ENCODE assay signal across 10 mouse cellular contexts in genomic region chr7:140959181-140959901, GRCm38 (mm10). TPM values are rescaled to one million over a fixed set of nuclear protein-coding genes. Genes with fewer than 3 reads are reported as not detected.
A peak's percentile ranks its signal among the peaks of the same experiment; 100 is the strongest.
DNase-seq lines count a peak whose midpoint lies in the region; TF ChIP-seq lines count a peak whose summit lies in the region.
"Had no signal": no experiment of that assay in that cellular context is flagged by ENCODE, and none has a peak within 500 bp of the region (broad histone marks: within the 10 kb centered on the region; RNA-seq: fewer than 3 reads in every experiment).

No protein-coding gene starts in this region.

- H3K4me1 ChIP-seq in bone marrow macrophage, adult 2 months (ENCODE audit: control insufficient read depth, insufficient read depth, low read length), result peaks cover 11% of the 10 kb centered on the region
- peaks cover 11% of the 10 kb centered on the region for H3K4me1 ChIP-seq in lung, adult 2 months (ENCODE audit: control insufficient read depth, insufficient read depth, low read length)

- WGBS in lung, adult 2 months, result 10% methylated on average over 9 of the region's 9 CpGs

- intact Hi-C loops in left cerebral cortex, postnatal 4 days (cut with DNase I), result no loop called here

- TF ChIP-seq CTCF in bone marrow macrophage, adult 2 months (IDR thresholded peaks at IDR 0.05; ENCODE audit: low read depth, low read length), result 0 out of 2 replicates have a peak, but pooled peaks have one; percentile 8
- TF ChIP-seq CTCF in lung, adult 2 months (IDR thresholded peaks at IDR 0.05; ENCODE audit: insufficient read depth, low read length), result 0 out of 2 replicates have a peak, but pooled peaks have one; percentile 7

- no peak for TF ChIP-seq POLR2A in bone marrow macrophage, adult 2 months (IDR thresholded peaks at IDR 0.05; ENCODE audit: borderline replicate concordance, low read depth, low read length)
- TF ChIP-seq POLR2A in lung, adult 2 months (IDR thresholded peaks at IDR 0.05; ENCODE audit: borderline replicate concordance, extremely low read depth, low read depth, low read length), result no peak

- H3K27ac ChIP-seq in bone marrow macrophage, adult 2 months (ENCODE audit: insufficient read depth, low read depth, low read length), result no peak overlapping the region
- H3K27ac ChIP-seq: heart, embryonic 15.5 days had no signal

- peak; percentile 46 to 68 for DNase-seq in adrenal gland, postnatal 36 days
- DNase-seq in adrenal gland, adult 2 months, result no peak
- peak; percentile 38 for DNase-seq in left cerebral cortex, postnatal 4 days
- no peak for DNase-seq in left cerebral cortex, adult 11 months (ENCODE audit: low spot score)
- DNase-seq in gonadal fat pad, adult 2 months (ENCODE audit: low read depth), result peak; percentile 74
- no peak for DNase-seq in lung, adult 2 months
- no peak for DNase-seq in urinary bladder, adult 2 months (ENCODE audit: low spot score)

- no peak overlapping the region for H3K4me3 ChIP-seq in bone marrow macrophage, adult 2 months (ENCODE audit: insufficient read depth, low read length)
- H3K4me3 ChIP-seq in lung, adult 2 months (replicated peaks; ENCODE audit: extremely low read depth, low read depth, low read length), result no peak overlapping the region
- H3K4me3 ChIP-seq: heart, embryonic 15.5 days had no signal

RNA-seq across cellular contexts. Expression of gene Ifitm2, which starts 3.6 kb away (rescaled TPM):
- total RNA-seq in adrenal gland, postnatal 36 days (2021), result 100 to 1,000 TPM; 430 to 633 TPM
- total RNA-seq in adrenal gland, adult 2 months (2021), result 100 to 1,000 TPM; 504 to 654 TPM
- polyA plus RNA-seq in adrenal gland, adult 2 months (2012; rRNA removed), result 947 and 952 TPM in 2 replicates
- 10 to 100 TPM; 36.6 to 45.9 TPM for total RNA-seq in left cerebral cortex, postnatal 4 days (2021)
- 1,477 and 1,645 TPM in 2 replicates for polyA plus RNA-seq in bone marrow macrophage, adult 2 months (2012; ENCODE audit: insufficient read depth, insufficient read length, missing spikeins)
- 841 and 986 TPM in 2 replicates for polyA plus RNA-seq in gonadal fat pad, adult 2 months (2012; rRNA removed)
- polyA plus RNA-seq in lung, adult 2 months (2012; rRNA removed), result 1,180 and 1,190 TPM in 2 replicates
- 860 and 924 TPM in 2 replicates for polyA plus RNA-seq in urinary bladder, adult 2 months (2012; rRNA removed)

RNA-seq across cellular contexts. Expression of gene Gm45717, which starts 3.6 kb away (rescaled TPM):
- not detected for total RNA-seq in adrenal gland, postnatal 36 days (2021)
- not detected for total RNA-seq in adrenal gland, adult 2 months (2021)
- not detected in 2 replicates for polyA plus RNA-seq in adrenal gland, adult 2 months (2012; rRNA removed)
- not detected for total RNA-seq in left cerebral cortex, postnatal 4 days (2021)
- 1.2 and 8.8 TPM in 2 replicates for polyA plus RNA-seq in bone marrow macrophage, adult 2 months (2012; ENCODE audit: insufficient read depth, insufficient read length, missing spikeins)
- 0.36 and 0.74 TPM in 2 replicates for polyA plus RNA-seq in gonadal fat pad, adult 2 months (2012; rRNA removed)
- 0.63 TPM in 1 of 2 replicates, not detected in the other for polyA plus RNA-seq in lung, adult 2 months (2012; rRNA removed)
- not detected in 2 replicates for polyA plus RNA-seq in urinary bladder, adult 2 months (2012; rRNA removed)
- total RNA-seq: G1E had no signal
- polyA plus RNA-seq: G1E; heart, embryonic 15.5 days had no signal

RNA-seq across cellular contexts. Expression of gene Ifitm1, which starts 7.7 kb away (rescaled TPM):
- total RNA-seq in adrenal gland, postnatal 36 days (2021), result 1 to 10 TPM; 5.5 to 7.3 TPM
- 10 to 100 TPM in 1 of 2 experiments, 1 to 10 TPM in 1; 7.6 to 14.6 TPM for total RNA-seq in adrenal gland, adult 2 months (2021)
- polyA plus RNA-seq in adrenal gland, adult 2 months (2012; rRNA removed), result 23.9 and 29.4 TPM in 2 replicates
- 1 to 10 TPM; 2.8 to 5.4 TPM for total RNA-seq in left cerebral cortex, postnatal 4 days (2021)
- polyA plus RNA-seq in bone marrow macrophage, adult 2 months (2012; ENCODE audit: insufficient read depth, insufficient read length, missing spikeins), result 31.2 and 38.0 TPM in 2 replicates
- 73.9 and 89.5 TPM in 2 replicates for polyA plus RNA-seq in gonadal fat pad, adult 2 months (2012; rRNA removed)
- 227 and 261 TPM in 2 replicates for polyA plus RNA-seq in lung, adult 2 months (2012; rRNA removed)
- 240 and 346 TPM in 2 replicates for polyA plus RNA-seq in urinary bladder, adult 2 months (2012; rRNA removed)
- polyA plus RNA-seq: G1E had no signal

RNA-seq across cellular contexts. Expression of gene Ifitm5, which starts 9.2 kb away (rescaled TPM):
- 1 to 10 TPM in 1 of 2 experiments, under 1 TPM in 1; 0.63 to 1.7 TPM for total RNA-seq in adrenal gland, postnatal 36 days (2021)
- 1 to 10 TPM in 1 of 2 experiments, under 1 TPM in 1; 0.78 to 1.3 TPM for total RNA-seq in adrenal gland, adult 2 months (2021)
- polyA plus RNA-seq in adrenal gland, adult 2 months (2012; rRNA removed), result 1.2 and 2.7 TPM in 2 replicates
- not detected for total RNA-seq in left cerebral cortex, postnatal 4 days (2021)
- 1.8 and 1.9 TPM in 2 replicates for polyA plus RNA-seq in bone marrow macrophage, adult 2 months (2012; ENCODE audit: insufficient read depth, insufficient read length, missing spikeins)
- polyA plus RNA-seq in gonadal fat pad, adult 2 months (2012; rRNA removed), result 0.84 and 1.7 TPM in 2 replicates
- 3.2 and 5.2 TPM in 2 replicates for polyA plus RNA-seq in lung, adult 2 months (2012; rRNA removed)
- 1.3 and 1.7 TPM in 2 replicates for polyA plus RNA-seq in urinary bladder, adult 2 months (2012; rRNA removed)

RNA-seq across cellular contexts. Expression of gene Pgghg, which starts 18.1 kb away (rescaled TPM):
- 10 to 100 TPM; 35.8 to 38.1 TPM for total RNA-seq in adrenal gland, postnatal 36 days (2021)
- total RNA-seq in adrenal gland, adult 2 months (2021), result 10 to 100 TPM; 26.5 to 48.7 TPM
- polyA plus RNA-seq in adrenal gland, adult 2 months (2012; rRNA removed), result 56.0 and 59.0 TPM in 2 replicates
- total RNA-seq in left cerebral cortex, postnatal 4 days (2021), result 1 to 10 TPM; 3.1 to 4.0 TPM
- 11.5 and 13.8 TPM in 2 replicates for polyA plus RNA-seq in bone marrow macrophage, adult 2 months (2012; ENCODE audit: insufficient read depth, insufficient read length, missing spikeins)
- 25.9 and 33.1 TPM in 2 replicates for polyA plus RNA-seq in gonadal fat pad, adult 2 months (2012; rRNA removed)
- 38.1 and 39.3 TPM in 2 replicates for polyA plus RNA-seq in lung, adult 2 months (2012; rRNA removed)
- polyA plus RNA-seq in urinary bladder, adult 2 months (2012; rRNA removed), result 41.5 and 49.5 TPM in 2 replicates

Comparison
In these comparisons a context has a peak if more than half of its experiments do, and no peak if none do; other contexts are left out.
1. DNase-seq: peak in adrenal gland, postnatal 36 days (2 of 2), left cerebral cortex, postnatal 4 days (single experiment) and gonadal fat pad, adult 2 months (single experiment); none in adrenal gland, adult 2 months (single experiment), left cerebral cortex, adult 11 months (single experiment), lung, adult 2 months (single experiment) and urinary bladder, adult 2 months (single experiment).